Mouse (Mus musculus): ENCODE data around the gene Elp1. TPM values are rescaled to one million over a fixed set of nuclear protein-coding genes. Genes with fewer than 3 reads are reported as not detected.

Elp1 gene
- polyA plus RNA-seq, 1 experiment from 2014 or later = 68.7 TPM

- no peak overlapping the region for H3K4me2 ChIP-seq (ENCODE audit: low read length)
- H3K9ac ChIP-seq (replicated peaks; ENCODE audit: low read depth, low read length) = no peak overlapping the region
- peaks cover 4% of the 10 kb centered on the region; the same call in 1 of the 2 replicates for H3K36me3 ChIP-seq (ENCODE audit: control insufficient read depth, insufficient read depth)
- no peak overlapping the region for H3K27ac ChIP-seq (ENCODE audit: low read length)
- no peaks in the 10 kb centered on the region for H3K27me3 ChIP-seq (replicated peaks; ENCODE audit: control insufficient read depth, insufficient read depth, low read length)
- no peak for ATAC-seq
- WGBS = 91% methylated on average over 6 of the region's 6 CpGs
- H3K4me1 ChIP-seq (replicated peaks; ENCODE audit: control insufficient read depth, insufficient read depth, low read length) = no peaks in the 10 kb centered on the region
- no peak overlapping the region for H3K4me3 ChIP-seq (replicated peaks; ENCODE audit: low read length)
- no peaks in the 10 kb centered on the region for H3K9me3 ChIP-seq (ENCODE audit: control insufficient read depth, low read length)
These were observed 35.5 kb upstream of the Elp1 start for GRCm38 (mm10) chr4:56837661-56838060.

GRCm38 (mm10) chr4:56831998-56832397 lies 29.9 kb upstream of the Elp1 start:
- H3K4me3 ChIP-seq (replicated peaks; ENCODE audit: low read length) = no peak overlapping the region
- peaks cover 7% of the 10 kb centered on the region; the same call in 1 of the 2 replicates for H3K36me3 ChIP-seq (ENCODE audit: control insufficient read depth, insufficient read depth)
- WGBS = 86% methylated on average over 7 of the region's 7 CpGs
- ATAC-seq = no peak
- H3K4me1 ChIP-seq (replicated peaks; ENCODE audit: control insufficient read depth, insufficient read depth, low read length) = peaks cover 6% of the 10 kb centered on the region
- H3K9me3 ChIP-seq (ENCODE audit: control insufficient read depth, low read length) = no peaks in the 10 kb centered on the region
- no peak overlapping the region for H3K4me2 ChIP-seq (ENCODE audit: low read length)
- no peaks in the 10 kb centered on the region for H3K27me3 ChIP-seq (replicated peaks; ENCODE audit: control insufficient read depth, insufficient read depth, low read length)
- H3K9ac ChIP-seq (replicated peaks; ENCODE audit: low read depth, low read length) = no peak overlapping the region
- H3K27ac ChIP-seq (ENCODE audit: low read length) = no peak overlapping the region

- no peak for ATAC-seq
- Histone ChIP-seq H3K9ac (replicated peaks; ENCODE audit: low read depth, low read length) (no peak overlapping the region), H3K36me3 (ENCODE audit: control insufficient read depth, insufficient read depth) (peaks cover 7% of the 10 kb centered on the region; the same call in 1 of the 2 replicates), H3K27me3 (replicated peaks; ENCODE audit: control insufficient read depth, insufficient read depth, low read length) (no peaks in the 10 kb centered on the region), H3K9me3 (ENCODE audit: control insufficient read depth, low read length) (no peaks in the 10 kb centered on the region), H3K4me1 (replicated peaks; ENCODE audit: control insufficient read depth, insufficient read depth, low read length) (peaks cover 6% of the 10 kb centered on the region), H3K4me2 (ENCODE audit: low read length) (no peak overlapping the region), H3K27ac (ENCODE audit: low read length) (no peak overlapping the region), H3K4me3 (replicated peaks; ENCODE audit: low read length) (no peak overlapping the region)
- WGBS = 58% methylated on average over 13 of the region's 13 CpGs
These were observed 29.0 kb upstream of the Elp1 start for GRCm38 (mm10) chr4:56831013-56831609.

- peaks cover 4% of the 10 kb centered on the region; the same call in 1 of the 2 replicates for H3K36me3 ChIP-seq (ENCODE audit: control insufficient read depth, insufficient read depth)
- no peaks in the 10 kb centered on the region for H3K27me3 ChIP-seq (replicated peaks; ENCODE audit: control insufficient read depth, insufficient read depth, low read length)
- no peak overlapping the region for H3K9ac ChIP-seq (replicated peaks; ENCODE audit: low read depth, low read length)
- peaks cover 6% of the 10 kb centered on the region for H3K4me1 ChIP-seq (replicated peaks; ENCODE audit: control insufficient read depth, insufficient read depth, low read length)
- no peak overlapping the region for H3K4me3 ChIP-seq (replicated peaks; ENCODE audit: low read length)
- WGBS = 20% methylated on average over 7 of the region's 7 CpGs
- H3K9me3 ChIP-seq (ENCODE audit: control insufficient read depth, low read length) = no peaks in the 10 kb centered on the region
- no peak overlapping the region for H3K4me2 ChIP-seq (ENCODE audit: low read length)
- ATAC-seq = peak; percentile 87
- peak overlapping the region; percentile 44; the same call in 1 of the 2 replicates for H3K27ac ChIP-seq (ENCODE audit: low read length)
These were observed 27.4 kb upstream of the Elp1 start for GRCm38 (mm10) chr4:56829511-56829921.

GRCm38 (mm10) chr4:56828932-56829331 lies 26.8 kb upstream of the Elp1 start:
- no peak for ATAC-seq
- no peak overlapping the region for H3K27ac ChIP-seq (ENCODE audit: low read length)
- H3K4me1 ChIP-seq (replicated peaks; ENCODE audit: control insufficient read depth, insufficient read depth, low read length) = peaks cover 6% of the 10 kb centered on the region
- WGBS = 66% methylated on average over 3 of the region's 3 CpGs
- peaks cover 4% of the 10 kb centered on the region; the same call in 1 of the 2 replicates for H3K36me3 ChIP-seq (ENCODE audit: control insufficient read depth, insufficient read depth)
- no peak overlapping the region for H3K9ac ChIP-seq (replicated peaks; ENCODE audit: low read depth, low read length)
- no peaks in the 10 kb centered on the region for H3K27me3 ChIP-seq (replicated peaks; ENCODE audit: control insufficient read depth, insufficient read depth, low read length)
- H3K4me3 ChIP-seq (replicated peaks; ENCODE audit: low read length) = no peak overlapping the region
- H3K9me3 ChIP-seq (ENCODE audit: control insufficient read depth, low read length) = no peaks in the 10 kb centered on the region
- no peak overlapping the region for H3K4me2 ChIP-seq (ENCODE audit: low read length)

- Histone ChIP-seq H3K4me2 (ENCODE audit: low read length) (no peak overlapping the region), H3K4me1 (replicated peaks; ENCODE audit: control insufficient read depth, insufficient read depth, low read length) (no peaks in the 10 kb centered on the region), H3K36me3 (ENCODE audit: control insufficient read depth, insufficient read depth) (no peaks in the 10 kb centered on the region), H3K9ac (replicated peaks; ENCODE audit: low read depth, low read length) (no peak overlapping the region), H3K4me3 (replicated peaks; ENCODE audit: low read length) (no peak overlapping the region), H3K27ac (ENCODE audit: low read length) (no peak overlapping the region), H3K9me3 (ENCODE audit: control insufficient read depth, low read length) (no peaks in the 10 kb centered on the region), H3K27me3 (replicated peaks; ENCODE audit: control insufficient read depth, insufficient read depth, low read length) (no peaks in the 10 kb centered on the region)
- WGBS = 91% methylated on average over 9 of the region's 9 CpGs
- no peak for ATAC-seq
These were observed 22.1 kb upstream of the Elp1 start for GRCm38 (mm10) chr4:56824231-56824630.

GRCm38 (mm10) chr4:56820017-56820550 lies 18.0 kb upstream of the Elp1 start:
- Histone ChIP-seq H3K36me3 (ENCODE audit: control insufficient read depth, insufficient read depth) (no peaks in the 10 kb centered on the region; the same call in 1 of the 2 replicates), H3K27me3 (replicated peaks; ENCODE audit: control insufficient read depth, insufficient read depth, low read length) (no peaks in the 10 kb centered on the region), H3K9ac (replicated peaks; ENCODE audit: low read depth, low read length) (no peak overlapping the region), H3K27ac (ENCODE audit: low read length) (no peak overlapping the region), H3K4me2 (ENCODE audit: low read length) (no peak overlapping the region), H3K9me3 (ENCODE audit: control insufficient read depth, low read length) (no peaks in the 10 kb centered on the region), H3K4me1 (replicated peaks; ENCODE audit: control insufficient read depth, insufficient read depth, low read length) (no peaks in the 10 kb centered on the region), H3K4me3 (replicated peaks; ENCODE audit: low read length) (no peak overlapping the region)
- no peak for ATAC-seq

- Histone ChIP-seq H3K4me3 (replicated peaks; ENCODE audit: low read length) (no peak overlapping the region), H3K36me3 (ENCODE audit: control insufficient read depth, insufficient read depth) (peaks cover 3% of the 10 kb centered on the region; the same call in 1 of the 2 replicates), H3K4me1 (replicated peaks; ENCODE audit: control insufficient read depth, insufficient read depth, low read length) (no peaks in the 10 kb centered on the region), H3K9me3 (ENCODE audit: control insufficient read depth, low read length) (no peaks in the 10 kb centered on the region), H3K27ac (ENCODE audit: low read length) (no peak overlapping the region), H3K27me3 (replicated peaks; ENCODE audit: control insufficient read depth, insufficient read depth, low read length) (no peaks in the 10 kb centered on the region), H3K4me2 (ENCODE audit: low read length) (no peak overlapping the region), H3K9ac (replicated peaks; ENCODE audit: low read depth, low read length) (no peak overlapping the region)
- ATAC-seq = no peak
- 97% methylated on average over 8 of the region's 8 CpGs for WGBS
These were observed 13.0 kb upstream of the Elp1 start for GRCm38 (mm10) chr4:56815131-56815530.

- no peak overlapping the region for H3K9ac ChIP-seq (replicated peaks; ENCODE audit: low read depth, low read length)
- H3K27me3 ChIP-seq (replicated peaks; ENCODE audit: control insufficient read depth, insufficient read depth, low read length) = no peaks in the 10 kb centered on the region
- no peaks in the 10 kb centered on the region for H3K9me3 ChIP-seq (ENCODE audit: control insufficient read depth, low read length)
- 86% methylated on average over 4 of the region's 4 CpGs for WGBS
- no peak overlapping the region for H3K27ac ChIP-seq (ENCODE audit: low read length)
- peaks cover 3% of the 10 kb centered on the region for H3K36me3 ChIP-seq (ENCODE audit: control insufficient read depth, insufficient read depth)
- ATAC-seq = no peak
- H3K4me3 ChIP-seq (replicated peaks; ENCODE audit: low read length) = no peak overlapping the region
- H3K4me2 ChIP-seq (ENCODE audit: low read length) = no peak overlapping the region
- no peaks in the 10 kb centered on the region for H3K4me1 ChIP-seq (replicated peaks; ENCODE audit: control insufficient read depth, insufficient read depth, low read length)
These were observed 10.0 kb upstream of the Elp1 start for GRCm38 (mm10) chr4:56812096-56812495.
